ENCODE assay signal across 35 mouse cellular contexts in the genomic region with DNA sequence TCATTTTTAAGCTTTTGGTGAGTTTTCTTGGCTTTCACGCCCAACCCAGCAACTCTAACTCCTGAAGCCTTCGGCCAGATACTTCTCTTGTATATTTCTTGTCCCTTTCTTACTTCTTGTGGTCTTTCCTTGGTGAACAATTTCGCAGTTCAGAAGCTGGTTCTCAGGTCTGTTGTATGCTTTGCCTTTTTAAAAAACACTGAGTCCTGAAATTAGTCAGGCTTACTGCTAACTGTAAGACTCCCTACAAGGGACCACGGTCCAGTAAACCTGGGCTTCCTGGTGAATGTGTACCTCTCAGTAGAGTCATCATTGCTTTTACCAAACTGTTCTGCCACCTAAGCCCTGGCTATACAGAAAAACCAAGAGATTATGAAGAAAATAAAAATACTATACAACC.
"Had no signal": no experiment of that assay in that cellular context is flagged by ENCODE, and none has a peak within 500 bp of the region (broad histone marks: within the 10 kb centered on the region; RNA-seq: fewer than 3 reads in every experiment).

No protein-coding gene starts in this region.

- H3K4me1 ChIP-seq: heart, embryonic 10.5 days; heart, embryonic 13.5 days; heart, embryonic 15.5 days; intestine, embryonic 15.5 days; kidney, embryonic 15.5 days had no signal

- H3K9ac ChIP-seq: heart, embryonic 13.5 days; heart, embryonic 15.5 days; hindbrain, embryonic 12.5 days; hindbrain, embryonic 13.5 days; hindbrain, embryonic 14.5 days; hindbrain, embryonic 15.5 days; intestine, embryonic 15.5 days; kidney, embryonic 15.5 days had no signal

- H3K9me3 ChIP-seq: heart, embryonic 10.5 days; heart, embryonic 13.5 days; heart, embryonic 15.5 days; hindbrain, embryonic 10.5 days; hindbrain, embryonic 12.5 days; hindbrain, embryonic 13.5 days; hindbrain, embryonic 15.5 days; intestine, embryonic 15.5 days; kidney, embryonic 15.5 days had no signal

- H3K27ac ChIP-seq: heart, embryonic 10.5 days; heart, embryonic 13.5 days; heart, embryonic 15.5 days; hindbrain, embryonic 10.5 days; hindbrain, embryonic 12.5 days; hindbrain, embryonic 13.5 days; hindbrain, embryonic 14.5 days; hindbrain, embryonic 15.5 days; hindbrain, postnatal 0 days; intestine, embryonic 15.5 days; kidney, embryonic 15.5 days; kidney, postnatal 0 days; layer of hippocampus, adult 2 months; left cerebral cortex, adult 2 months had no signal

- H3K36me3 ChIP-seq: heart, embryonic 10.5 days; heart, embryonic 13.5 days; heart, embryonic 15.5 days; hindbrain, embryonic 10.5 days; hindbrain, embryonic 12.5 days; hindbrain, embryonic 13.5 days; hindbrain, embryonic 15.5 days; intestine, embryonic 15.5 days; kidney, embryonic 15.5 days had no signal

- DNase-seq: heart, postnatal 10 days; heart, postnatal 14 days; heart, postnatal 36 days; heart, postnatal 4 days; kidney, adult 11 months; kidney, adult 18-20 months; kidney, adult 2 months; kidney, adult 8-10 months; kidney, adult 9 months; kidney, postnatal 10 days; kidney, postnatal 14 days; kidney, postnatal 25 days; kidney, postnatal 36 days; kidney, postnatal 4 days; layer of hippocampus, adult 9-11 months; layer of hippocampus, postnatal 36 days had no signal

- H3K4me2 ChIP-seq: heart, embryonic 11.5 days; heart, embryonic 13.5 days; heart, embryonic 15.5 days; hindbrain, embryonic 12.5 days; hindbrain, embryonic 13.5 days; hindbrain, embryonic 14.5 days; hindbrain, embryonic 15.5 days; intestine, embryonic 15.5 days; kidney, embryonic 15.5 days had no signal

- H3K27me3 ChIP-seq: heart, embryonic 13.5 days; heart, embryonic 15.5 days; hindbrain, embryonic 15.5 days; intestine, embryonic 15.5 days; kidney, embryonic 15.5 days had no signal

- H3K4me3 ChIP-seq: heart, embryonic 10.5 days; heart, embryonic 13.5 days; heart, embryonic 15.5 days; hindbrain, embryonic 10.5 days; hindbrain, embryonic 12.5 days; hindbrain, embryonic 13.5 days; hindbrain, embryonic 15.5 days; intestine, embryonic 15.5 days; kidney, embryonic 15.5 days; layer of hippocampus, adult 2 months; left cerebral cortex, adult 2 months had no signal

- ATAC-seq: hindbrain, embryonic 16.5 days; hindbrain, postnatal 0 days; inflammation-experienced regulatory T-cells, adult 6 months; intestine, embryonic 15.5 days; intestine, embryonic 16.5 days; intestine, postnatal 0 days had no signal
